Mouse (Mus musculus): ENCODE results near the gene Gm3696. TPM values are rescaled to one million over a fixed set of nuclear protein-coding genes. Genes with fewer than 3 reads are reported as not detected.

Gm3696 gene
- polyA plus RNA-seq (2014; fragmentation: Illumina TruSeq; extraction: RNeasy Lipid Tissue Mini Kit (QIAGEN cat#74804)) = not detected

GRCm38 (mm10) chr14:7100521-7100920 is at the start of gene Gm3696:
Gene Gm3696, minus strand, starts transcription at chr14:7100621.

GRCm38 (mm10) chr14:7125312-7125711 is 24.9 kb upstream of the Gm3696 start, which contains the start of gene Gm6676:
Gene Gm6676, minus strand, starts transcription at chr14:7125412.

GRCm38 (mm10) chr14:7044870-7045269 is 55.6 kb downstream of the Gm3696 start, which contains the start of gene Gm3685:
Gene Gm3685, minus strand, starts transcription at chr14:7044970.

Other genes starting within 250 kb of the Gm3696 start
- not detected for gene Gm3667, start 210.7 kb downstream of the Gm3696 start, polyA plus RNA-seq (2014; fragmentation: Illumina TruSeq; extraction: RNeasy Lipid Tissue Mini Kit (QIAGEN cat#74804))
- not detected for gene Gm6356, start 126.8 kb downstream of the Gm3696 start, polyA plus RNA-seq (2014; fragmentation: Illumina TruSeq; extraction: RNeasy Lipid Tissue Mini Kit (QIAGEN cat#74804))
- not detected for gene Gm10406, start 73.2 kb downstream of the Gm3696 start, polyA plus RNA-seq (2014; fragmentation: Illumina TruSeq; extraction: RNeasy Lipid Tissue Mini Kit (QIAGEN cat#74804))
- gene Gm3685, start 55.7 kb downstream of the Gm3696 start, polyA plus RNA-seq (2014; fragmentation: Illumina TruSeq; extraction: RNeasy Lipid Tissue Mini Kit (QIAGEN cat#74804)) = not detected
- gene Gm6676, start 24.8 kb upstream of the Gm3696 start, polyA plus RNA-seq (2014; fragmentation: Illumina TruSeq; extraction: RNeasy Lipid Tissue Mini Kit (QIAGEN cat#74804)) = not detected
- gene Gm3512, start 73.9 kb upstream of the Gm3696 start, polyA plus RNA-seq (2014; fragmentation: Illumina TruSeq; extraction: RNeasy Lipid Tissue Mini Kit (QIAGEN cat#74804)) = 1.00 TPM
- gene Gm16434, start 93.9 kb upstream of the Gm3696 start, polyA plus RNA-seq (2014; fragmentation: Illumina TruSeq; extraction: RNeasy Lipid Tissue Mini Kit (QIAGEN cat#74804)) = not detected
- gene Gm3727, start 164.1 kb upstream of the Gm3696 start, polyA plus RNA-seq (2014; fragmentation: Illumina TruSeq; extraction: RNeasy Lipid Tissue Mini Kit (QIAGEN cat#74804)) = not detected
- 0.31 TPM for gene Gm3739, start 214.4 kb upstream of the Gm3696 start, polyA plus RNA-seq (2014; fragmentation: Illumina TruSeq; extraction: RNeasy Lipid Tissue Mini Kit (QIAGEN cat#74804))
- not detected for gene Gm5797, start 231.8 kb upstream of the Gm3696 start, polyA plus RNA-seq (2014; fragmentation: Illumina TruSeq; extraction: RNeasy Lipid Tissue Mini Kit (QIAGEN cat#74804))

Data from ovary, adult 10 weeks (tissue).